Mouse (Mus musculus) embryonic facial prominence, embryonic 14.5 days (tissue): ENCODE data around the gene Krtap19-1. TPM values are rescaled to one million over a fixed set of nuclear protein-coding genes. Genes with fewer than 3 reads are reported as not detected.

Experiments
- ATAC-seq: fragments of 200-750 bp; cut with Nextera tagmentation; 2 replicates; pipeline ENCODE4 v1.8.0; 2017; ENCODE audit warnings: low read depth, moderate number of reproducible peaks, moderate TSS enrichment
- DNase-seq: peaks from one replicate; pipeline ENCODE4 v3.0.0-alpha.2; 2015; ENCODE audit warnings: low spot score
- H3K27ac ChIP-seq: fragments of 300-500 bp; sonication (generic); replicated peaks from 2 replicates; pipeline ENCODE4 v1.5.1; 2014; ENCODE audit warnings: low read depth, mild to moderate bottlenecking, low read length, moderate library complexity
- H3K27me3 ChIP-seq: fragments of 300-500 bp; sonication (generic); replicated peaks from 2 replicates; pipeline ENCODE4 v1.6.1; 2014; ENCODE audit warnings: low read length; ENCODE audit not compliant: control insufficient read depth, insufficient read depth
- H3K36me3 ChIP-seq: fragments of 300-500 bp; sonication (generic); 2 replicates; pipeline ENCODE4 v1.6.1; 2014; ENCODE audit warnings: low read length, mixed read lengths; ENCODE audit not compliant: control insufficient read depth, insufficient read depth
- H3K4me1 ChIP-seq: fragments of 300-500 bp; sonication (generic); 2 replicates; pipeline ENCODE4 v1.6.1; 2014; ENCODE audit warnings: antibody characterized with exemption, low read length; ENCODE audit not compliant: control insufficient read depth, insufficient read depth
- H3K4me2 ChIP-seq: fragments of 300-500 bp; sonication (generic); 2 replicates; pipeline ENCODE4 v1.6.1; 2014; ENCODE audit warnings: low read depth, mild to moderate bottlenecking, low read length, moderate library complexity, mixed read lengths
- H3K4me3 ChIP-seq: fragments of 300-500 bp; sonication (generic); 2 replicates; pipeline ENCODE4 v1.5.1; 2014; ENCODE audit warnings: low read depth, mild to moderate bottlenecking, low read length
- H3K9ac ChIP-seq: fragments of 300-500 bp; sonication (generic); 2 replicates; pipeline ENCODE4 v1.6.1; 2014; ENCODE audit warnings: low read depth, mild to moderate bottlenecking, low read length, moderate library complexity, mixed read lengths
- H3K9me3 ChIP-seq: fragments of 300-500 bp; sonication (generic); 2 replicates; pipeline ENCODE4 v1.6.1; 2016; ENCODE audit warnings: low read length; ENCODE audit not compliant: control insufficient read depth
- WGBS: fragments of 180-500 bp; shearing (Covaris S2); extraction: QIAGEN DNeasy Blood & Tissue Kit; methylation state at CpG from one replicate; pipeline ENCODE4 v1.1.7; 2014; 5-methylcytosine and 5-hydroxymethylcytosine counted together
- polyA plus RNA-seq: library from polyadenylated mRNA; unstranded; fragments of >200 nt; fragmentation: Nextera tagmentation; extraction: Ambion mirVana; gene quantifications from 2 replicates; pipeline ENCODE4 v1.2.1, GENCODE M21; 2014

The Krtap19-1 gene
- polyA plus RNA-seq, result not detected in 2 replicates

DNA sequence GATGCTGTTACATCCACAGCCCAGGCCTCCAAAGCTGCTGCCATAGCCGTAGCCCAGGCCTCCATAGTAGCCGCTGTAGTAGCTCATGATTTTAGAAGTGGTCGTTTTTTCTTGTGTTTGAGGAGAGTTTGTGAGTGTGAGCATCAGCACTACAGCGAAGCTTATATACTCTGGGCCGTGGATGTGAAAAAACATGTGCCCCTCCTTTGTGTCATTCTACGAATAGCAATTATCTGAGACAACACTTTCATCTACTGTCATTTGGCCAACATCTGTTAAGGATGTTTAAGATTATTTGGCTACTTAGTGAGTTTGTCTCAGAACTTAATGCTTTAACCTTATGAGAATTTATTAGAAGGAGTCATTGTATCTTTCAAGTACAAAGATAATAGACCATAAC lies at the start of gene Krtap19-1:
TSS of gene Krtap19-1 (minus strand) at position 101 of the 400 bp plus-strand sequence.
- DNase-seq (no peak), ATAC-seq (no peak)
- Histone ChIP-seq H3K9ac (no peak within 1 kb of the TSS), H3K4me1 (no peaks in the 10 kb centered on the region), H3K27ac (no peak within 1 kb of the TSS), H3K4me2 (no peak within 1 kb of the TSS), H3K36me3 (no peaks in the 10 kb centered on the region), H3K9me3 (no peaks in the 10 kb centered on the region), H3K4me3 (no peak within 1 kb of the TSS), H3K27me3 (no peaks in the 10 kb centered on the region)
- 77% methylated on average over 6 of the region's 6 CpGs for WGBS

DNA sequence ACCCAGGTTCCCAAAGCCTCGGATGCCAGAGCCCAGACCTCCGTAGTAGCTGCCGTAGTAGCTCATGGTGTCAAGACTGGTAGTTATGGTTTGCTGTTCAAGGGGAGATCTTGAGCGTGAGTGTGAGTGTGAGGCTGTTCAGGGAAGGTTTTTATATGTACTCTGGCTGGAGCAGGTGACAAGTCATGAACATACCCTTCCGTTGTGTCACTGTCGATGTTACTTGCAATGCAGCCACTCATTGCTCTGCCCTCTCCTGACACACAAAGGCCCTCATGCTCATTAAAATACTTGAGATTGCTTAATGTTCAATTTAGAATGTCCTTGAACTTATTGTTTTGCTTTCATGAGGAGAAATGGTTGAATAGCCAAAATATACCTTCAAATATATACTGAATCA lies 27.1 kb upstream of the Krtap19-1 start, which contains the start of gene Krtap19-5:
TSS of gene Krtap19-5 (minus strand) at position 101 of the 400 bp plus-strand sequence.
- H3K4me1 ChIP-seq, result no peaks in the 10 kb centered on the region

DNA sequence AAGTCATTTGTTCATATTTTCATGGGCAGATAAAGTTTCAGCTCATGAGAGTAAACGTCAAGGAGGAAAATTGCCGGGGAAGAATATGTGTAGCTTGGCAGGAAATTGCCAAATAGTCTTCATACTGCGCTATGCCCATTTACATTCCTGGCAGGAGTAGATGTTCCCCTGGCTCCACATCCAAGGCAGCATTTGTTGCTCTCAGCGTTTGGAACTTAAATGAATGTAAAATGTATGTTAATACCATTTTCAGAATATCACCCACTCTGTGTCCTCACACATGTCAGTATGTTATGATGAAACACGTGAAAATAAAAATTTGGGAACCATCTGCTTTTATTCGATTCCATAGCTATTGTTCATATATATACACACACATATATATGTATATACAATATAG lies 17.7 kb upstream of the Krtap19-1 start:
- ATAC-seq, result no peak
- H3K9ac ChIP-seq, result no peak overlapping the region
- 69% methylated on average over 6 of the region's 6 CpGs for WGBS

More for the DNA sequence above, 27.1 kb upstream of the Krtap19-1 start, which contains the start of gene Krtap19-5:
- 93% methylated on average over 6 of the region's 6 CpGs for WGBS
- H3K9ac ChIP-seq, result no peak within 1 kb of the TSS
- no peaks in the 10 kb centered on the region for H3K36me3 ChIP-seq
- no peaks in the 10 kb centered on the region for H3K27me3 ChIP-seq
- no peak within 1 kb of the TSS for H3K4me3 ChIP-seq
- H3K27ac ChIP-seq, result no peak within 1 kb of the TSS
- H3K9me3 ChIP-seq, result no peaks in the 10 kb centered on the region
- H3K4me2 ChIP-seq, result no peak within 1 kb of the TSS
- no peak for DNase-seq
- no peak for ATAC-seq

GRCm38 (mm10) chr16:88884989-88885388 lies 15.8 kb upstream of the Krtap19-1 start, which contains the start of gene Krtap19-4:
Gene Krtap19-4 (minus strand): TSS chr16:88885089.
- no peak for ATAC-seq
- 86% methylated on average over 5 of the region's 5 CpGs for WGBS
- no peaks in the 10 kb centered on the region for H3K4me1 ChIP-seq
- H3K4me2 ChIP-seq, result no peak within 1 kb of the TSS
- no peak for DNase-seq
- H3K36me3 ChIP-seq, result no peaks in the 10 kb centered on the region
- no peak within 1 kb of the TSS for H3K9ac ChIP-seq
- no peak within 1 kb of the TSS for H3K4me3 ChIP-seq
- H3K9me3 ChIP-seq, result no peaks in the 10 kb centered on the region
- H3K27me3 ChIP-seq, result no peaks in the 10 kb centered on the region
- no peak within 1 kb of the TSS for H3K27ac ChIP-seq

More for the DNA sequence above, 17.7 kb upstream of the Krtap19-1 start:
- Histone ChIP-seq H3K27ac (no peak overlapping the region), H3K36me3 (no peaks in the 10 kb centered on the region), H3K27me3 (no peaks in the 10 kb centered on the region), H3K4me3 (no peak overlapping the region), H3K9me3 (no peaks in the 10 kb centered on the region), H3K4me1 (no peaks in the 10 kb centered on the region), H3K4me2 (no peak overlapping the region)
- peak; percentile 2 for DNase-seq

- no peak within 1 kb of the TSS for H3K27ac ChIP-seq
- no peaks in the 10 kb centered on the region for H3K9me3 ChIP-seq
- no peaks in the 10 kb centered on the region for H3K36me3 ChIP-seq
- H3K27me3 ChIP-seq, result no peaks in the 10 kb centered on the region
- no peak within 1 kb of the TSS for H3K4me2 ChIP-seq
- ATAC-seq (no peak), DNase-seq (no peak)
- no peak within 1 kb of the TSS for H3K9ac ChIP-seq
- H3K4me3 ChIP-seq, result no peak within 1 kb of the TSS
- WGBS, result 92% methylated on average over 2 of the region's 2 CpGs
- H3K4me1 ChIP-seq, result no peaks in the 10 kb centered on the region
Observed at GRCm38 (mm10) chr16:88877938-88878337, 8.7 kb upstream of the Krtap19-1 start, which contains the start of gene Krtap19-3. Gene Krtap19-3 (minus strand): TSS chr16:88878038.

DNA sequence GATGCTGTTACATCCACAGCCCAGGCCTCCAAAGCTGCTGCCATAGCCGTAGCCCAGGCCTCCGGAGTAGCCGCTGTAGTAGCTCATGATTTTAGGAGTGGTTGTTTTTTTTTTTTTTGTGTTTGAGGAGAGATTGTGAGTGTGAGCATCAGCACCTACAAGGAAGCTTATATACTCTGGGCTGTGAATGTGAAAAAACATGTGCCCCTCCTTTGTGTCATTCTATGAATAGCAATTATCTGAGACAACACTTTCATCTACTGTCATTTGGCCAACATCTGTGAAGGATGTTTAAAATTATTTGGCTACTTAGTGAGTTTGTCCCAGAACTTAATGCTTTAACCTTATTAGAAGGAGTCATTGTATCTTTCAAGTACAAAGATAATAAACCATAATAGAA lies 5.0 kb upstream of the Krtap19-1 start, which contains the start of gene Krtap19-2:
TSS of gene Krtap19-2 (minus strand) at position 101 of the 400 bp plus-strand sequence.
- WGBS, result 93% methylated on average over 3 of the region's 3 CpGs
- Histone ChIP-seq H3K27me3 (no peaks in the 10 kb centered on the region), H3K4me2 (no peak within 1 kb of the TSS), H3K4me1 (no peaks in the 10 kb centered on the region), H3K27ac (no peak within 1 kb of the TSS), H3K4me3 (no peak within 1 kb of the TSS), H3K9me3 (no peaks in the 10 kb centered on the region), H3K36me3 (no peaks in the 10 kb centered on the region), H3K9ac (no peak within 1 kb of the TSS)
- ATAC-seq (no peak), DNase-seq (no peak)

GRCm38 (mm10) chr16:88864887-88865407 lies 4.3 kb downstream of the Krtap19-1 start:
- no peak overlapping the region for H3K4me3 ChIP-seq
- no peak for DNase-seq
- no peaks in the 10 kb centered on the region for H3K4me1 ChIP-seq
- 90% methylated on average over 4 of the region's 4 CpGs for WGBS
- H3K27ac ChIP-seq, result no peak overlapping the region
- no peaks in the 10 kb centered on the region for H3K36me3 ChIP-seq
- no peak overlapping the region for H3K4me2 ChIP-seq
- ATAC-seq, result no peak
- no peaks in the 10 kb centered on the region for H3K27me3 ChIP-seq
- H3K9ac ChIP-seq, result no peak overlapping the region
- no peaks in the 10 kb centered on the region for H3K9me3 ChIP-seq

DNA sequence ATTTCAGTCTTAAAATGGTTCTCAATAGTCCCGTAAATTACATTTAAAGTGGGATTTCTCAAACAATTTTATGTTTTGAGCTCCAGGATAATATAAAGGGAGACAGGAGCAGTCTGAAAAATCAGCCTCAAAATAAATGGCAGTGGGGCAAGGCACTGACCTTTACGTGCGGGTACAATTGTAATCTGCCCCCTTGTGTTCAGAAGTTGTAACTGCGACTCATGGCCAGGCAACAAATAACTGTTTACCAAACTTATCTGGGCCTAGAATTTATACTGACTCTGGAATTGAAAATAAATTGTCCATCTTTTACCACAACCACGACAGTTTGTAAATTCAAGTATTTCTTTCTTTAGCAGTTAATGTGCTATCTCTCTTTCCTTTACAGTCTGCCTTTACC lies 17.8 kb downstream of the Krtap19-1 start:
- ATAC-seq, result no peak
- DNase-seq, result peak; percentile 17
- H3K27ac ChIP-seq, result no peak overlapping the region
- no peaks in the 10 kb centered on the region for H3K4me1 ChIP-seq
- no peaks in the 10 kb centered on the region for H3K36me3 ChIP-seq
- no peak overlapping the region for H3K9ac ChIP-seq
- no peak overlapping the region for H3K4me3 ChIP-seq
- WGBS, result 14% methylated on average over 5 of the region's 5 CpGs
- H3K4me2 ChIP-seq, result no peak overlapping the region
- no peaks in the 10 kb centered on the region for H3K9me3 ChIP-seq
- H3K27me3 ChIP-seq, result no peaks in the 10 kb centered on the region

DNA sequence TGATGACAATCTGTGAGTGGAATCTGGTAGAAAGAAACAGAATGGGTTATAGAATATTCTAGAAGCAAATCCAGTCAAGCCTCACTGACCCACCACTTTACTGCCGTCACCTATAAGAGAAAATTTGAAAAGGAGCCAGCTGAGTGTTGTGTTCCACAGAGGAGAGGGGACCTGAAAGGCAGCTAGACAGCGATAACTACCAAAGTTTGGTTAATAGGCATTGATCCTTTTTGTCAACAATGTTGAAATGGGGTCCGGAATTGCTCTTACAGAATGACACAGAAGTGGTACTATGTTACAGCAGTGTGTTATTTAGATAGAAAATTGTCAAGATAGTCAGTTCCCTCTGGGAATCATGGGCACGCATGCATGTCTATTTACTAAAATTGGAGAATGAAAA lies 20.7 kb downstream of the Krtap19-1 start:
- no peaks in the 10 kb centered on the region for H3K27me3 ChIP-seq
- no peaks in the 10 kb centered on the region for H3K9me3 ChIP-seq
- WGBS, result 78% methylated on average over 4 of the region's 4 CpGs
- no peaks in the 10 kb centered on the region for H3K4me1 ChIP-seq
- ATAC-seq, result no peak
- H3K4me3 ChIP-seq, result no peak overlapping the region
- no peak overlapping the region for H3K4me2 ChIP-seq
- no peaks in the 10 kb centered on the region for H3K36me3 ChIP-seq
- H3K9ac ChIP-seq, result no peak overlapping the region
- no peak for DNase-seq
- no peak overlapping the region for H3K27ac ChIP-seq
